Mouse (Mus musculus) heart, adult 9 months (tissue): ENCODE results near the gene Lrrc10b.

ENCODE experiments used
- DNase-seq, 2 experiments: peaks; one replicate each; pipeline ENCODE4 v3.0.0; 2022; ENCODE audit warnings: low spot score in 2 of 2

Lrrc10b gene

DNA sequence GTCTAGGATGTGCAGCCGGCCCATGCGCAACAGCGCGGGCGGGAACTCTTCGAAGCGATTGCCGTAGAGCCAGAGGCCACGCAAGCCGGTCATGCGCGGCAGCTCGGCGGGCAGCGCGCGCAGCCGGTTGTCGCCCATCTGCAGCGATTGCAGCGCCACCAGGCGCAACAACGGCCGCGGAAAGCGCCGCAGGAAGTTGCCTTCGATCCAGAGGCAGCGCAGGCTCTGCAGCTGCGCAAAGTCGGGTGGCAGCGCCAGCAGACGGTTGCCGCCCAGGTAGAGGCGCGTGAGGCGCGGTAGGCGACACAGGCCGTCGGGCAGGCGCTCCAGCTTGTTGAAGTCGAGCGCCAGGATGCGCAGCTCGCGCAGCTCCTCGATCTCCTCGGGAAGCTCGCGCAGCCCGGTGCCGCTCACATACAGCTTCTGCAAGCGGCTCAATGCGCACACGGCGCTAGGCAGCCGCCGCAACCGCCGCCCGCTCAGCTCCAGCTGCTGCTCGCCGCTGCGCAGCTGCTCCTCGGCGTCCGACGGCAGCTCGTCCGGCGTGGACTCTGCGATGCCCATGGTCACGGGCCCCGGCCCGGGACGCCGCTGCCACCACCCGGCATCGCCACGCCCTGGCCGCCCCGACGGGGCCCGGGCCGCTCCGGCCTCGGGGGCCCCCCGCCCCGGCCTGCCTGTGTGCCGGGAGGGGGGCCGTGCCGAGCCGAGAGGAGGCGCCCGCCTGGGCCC lies at the start of gene Lrrc10b:
Lrrc10b (minus strand) TSS at position 722 of the 732 bp plus-strand sequence.
- DNase-seq, result no peak

GRCm38 (mm10) chr19:10502571-10502970 lies 45.3 kb upstream of the Lrrc10b start:
- no peak for DNase-seq

DNA sequence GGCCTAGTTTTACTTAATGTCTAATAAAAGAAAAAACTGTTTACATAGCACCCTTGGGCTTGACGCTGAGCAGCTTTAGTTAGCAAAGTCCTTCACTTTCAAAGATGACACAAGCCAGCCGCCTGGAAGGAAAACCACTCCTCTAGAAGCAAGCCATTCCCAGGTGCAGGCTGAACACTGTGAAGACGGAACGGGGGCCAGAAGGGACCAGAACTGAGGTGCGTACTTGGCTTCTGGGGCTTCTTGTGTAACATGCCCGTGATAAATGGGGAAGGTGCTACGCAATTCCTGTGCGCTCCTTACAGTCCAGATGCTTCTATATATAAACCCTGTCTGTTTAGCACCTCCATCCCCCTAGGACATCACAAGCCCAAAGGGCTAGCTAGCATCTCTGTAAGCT lies 43.3 kb upstream of the Lrrc10b start:
- no peak for DNase-seq

DNA sequence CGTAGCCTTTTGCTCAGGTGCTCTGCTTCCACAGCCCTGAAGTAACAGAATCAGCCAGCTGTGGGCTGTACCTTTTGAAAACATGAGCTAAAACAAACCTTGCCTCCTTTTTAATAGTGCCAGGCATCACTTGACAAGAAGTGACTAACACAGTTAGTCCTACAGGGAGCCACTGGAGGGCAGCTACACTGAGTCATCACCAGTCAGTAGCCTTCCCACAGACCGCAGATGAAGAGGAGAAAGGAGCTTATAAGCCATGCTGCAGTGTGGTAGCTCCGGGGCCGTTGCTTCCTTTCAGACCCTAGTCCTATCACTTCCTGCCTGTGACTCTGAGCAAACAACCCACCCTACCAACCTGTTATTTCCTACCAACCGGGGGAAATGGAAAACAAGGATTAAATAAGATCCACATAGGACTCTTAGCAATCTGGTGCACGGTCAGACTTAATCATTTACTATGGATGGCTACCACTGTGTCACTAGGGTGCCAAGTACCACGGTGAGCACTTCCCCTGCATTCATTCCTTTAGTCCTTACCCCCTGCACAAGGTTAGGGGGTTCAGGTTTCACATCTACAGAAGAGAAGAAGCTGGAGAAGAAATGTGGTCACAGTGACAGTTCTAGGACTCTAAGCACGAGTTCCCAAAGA lies 40.4 kb upstream of the Lrrc10b start:
- DNase-seq, result no peak

DNA sequence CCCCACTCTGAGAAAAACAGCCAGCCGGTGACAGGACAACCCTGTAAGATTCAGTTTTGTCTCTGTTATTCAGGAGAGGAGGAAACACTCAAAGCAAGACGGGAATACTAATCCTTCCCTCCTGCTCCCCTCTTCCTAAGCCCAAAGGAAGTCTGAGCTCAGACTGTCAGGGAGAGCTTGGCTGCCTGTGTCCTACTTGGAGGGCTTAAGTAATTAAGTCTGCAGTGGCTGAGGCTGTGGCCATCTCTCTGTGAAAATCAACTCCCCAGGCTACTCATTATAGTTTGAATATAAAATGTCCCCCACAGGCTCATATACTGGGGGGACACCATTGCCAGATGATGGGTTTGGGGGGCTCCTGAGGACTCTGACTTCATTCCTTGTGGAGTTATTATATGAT lies 39.7 kb upstream of the Lrrc10b start:
- DNase-seq, result no peak

DNA sequence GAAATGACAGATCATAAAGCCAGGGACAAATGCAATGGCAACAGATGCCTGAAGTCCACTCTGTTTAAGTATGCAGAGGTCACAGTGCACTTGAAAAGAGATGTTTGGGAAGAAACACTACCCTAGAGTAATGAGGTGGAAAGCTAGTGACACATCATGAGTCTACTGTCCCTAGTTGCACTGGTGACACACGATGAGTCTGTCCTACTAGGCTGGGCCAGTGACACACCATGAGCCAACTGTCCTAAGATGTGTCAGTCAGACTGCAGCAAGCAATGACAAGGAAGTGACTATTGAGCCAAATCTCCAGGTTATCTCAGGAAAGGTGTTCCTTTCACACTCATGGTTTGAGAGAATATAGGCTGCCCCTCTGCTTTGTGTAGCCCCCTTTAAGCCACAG lies 38.4 kb upstream of the Lrrc10b start:
- DNase-seq, result no peak

DNA sequence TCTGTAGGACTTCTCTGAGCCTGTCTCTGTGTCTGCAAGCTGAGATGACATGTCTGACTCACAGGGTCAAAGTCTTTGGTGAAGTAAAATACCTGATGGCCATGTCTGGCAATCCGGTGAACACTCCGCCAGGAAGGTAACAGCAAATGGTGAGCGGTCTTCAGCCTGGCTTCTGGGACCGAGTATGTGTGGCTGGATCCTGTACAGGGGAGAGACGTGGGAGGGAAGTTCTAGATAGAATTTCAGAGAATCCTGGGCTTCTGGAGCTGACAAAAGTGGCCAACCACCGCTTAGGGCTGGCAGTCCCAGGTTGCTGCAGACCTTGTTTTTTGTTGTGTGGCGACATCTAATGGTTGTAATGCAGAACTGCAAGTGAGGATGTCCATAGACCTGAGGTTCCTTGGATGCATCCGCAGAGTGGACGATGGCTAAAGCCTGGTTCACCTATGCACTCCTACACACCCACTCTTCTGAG lies 29.0 kb upstream of the Lrrc10b start:
- DNase-seq, result peak; percentile 27 to 61

GRCm38 (mm10) chr19:10482703-10483102 lies 25.4 kb upstream of the Lrrc10b start, which contains the start of gene Ppp1r32:
Gene Ppp1r32, minus strand, starts transcription at chr19:10482928.
- no peak for DNase-seq

DNA sequence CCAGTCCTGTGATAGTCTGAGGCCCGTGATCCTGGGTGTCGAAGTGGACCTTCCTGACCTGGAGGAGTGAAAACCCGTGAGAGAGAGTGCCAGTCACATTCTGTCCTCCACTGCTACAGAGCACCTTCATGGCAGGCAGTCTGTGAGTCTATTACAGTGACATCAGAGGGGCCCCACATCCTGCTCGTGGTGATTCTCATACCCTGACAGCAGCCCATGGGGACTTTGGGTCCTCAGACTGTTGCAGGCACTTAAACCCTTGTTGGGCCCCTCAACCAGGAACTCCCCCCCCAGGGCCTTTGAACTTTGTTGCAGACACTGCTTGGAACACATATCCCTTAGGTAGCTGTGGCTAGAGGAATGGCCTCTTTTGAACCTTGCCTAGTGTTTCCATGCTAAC lies 22.3 kb upstream of the Lrrc10b start:
- DNase-seq, result no peak

GRCm38 (mm10) chr19:10473779-10474178 lies 16.5 kb upstream of the Lrrc10b start:
- DNase-seq, result no peak

DNA sequence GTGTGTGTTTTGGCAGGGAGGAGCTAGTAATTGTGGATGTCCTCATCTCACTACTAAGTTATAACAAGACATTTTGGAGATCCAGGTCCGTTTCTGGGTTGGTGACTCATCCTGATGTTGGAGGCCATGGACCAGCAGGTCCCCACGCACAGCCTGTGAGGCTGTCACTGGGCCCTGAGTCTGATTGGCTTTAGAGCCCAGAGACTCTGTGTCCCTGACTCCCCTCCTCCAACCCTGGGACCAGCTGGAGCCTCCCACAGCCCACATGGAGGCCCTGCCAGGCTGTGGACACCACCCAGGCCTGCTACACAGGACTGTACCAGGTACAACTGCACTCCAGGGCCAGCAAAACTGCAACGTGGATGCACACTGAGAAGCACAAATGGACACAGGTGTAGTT lies 15.7 kb upstream of the Lrrc10b start:
- DNase-seq, result no peak

DNA sequence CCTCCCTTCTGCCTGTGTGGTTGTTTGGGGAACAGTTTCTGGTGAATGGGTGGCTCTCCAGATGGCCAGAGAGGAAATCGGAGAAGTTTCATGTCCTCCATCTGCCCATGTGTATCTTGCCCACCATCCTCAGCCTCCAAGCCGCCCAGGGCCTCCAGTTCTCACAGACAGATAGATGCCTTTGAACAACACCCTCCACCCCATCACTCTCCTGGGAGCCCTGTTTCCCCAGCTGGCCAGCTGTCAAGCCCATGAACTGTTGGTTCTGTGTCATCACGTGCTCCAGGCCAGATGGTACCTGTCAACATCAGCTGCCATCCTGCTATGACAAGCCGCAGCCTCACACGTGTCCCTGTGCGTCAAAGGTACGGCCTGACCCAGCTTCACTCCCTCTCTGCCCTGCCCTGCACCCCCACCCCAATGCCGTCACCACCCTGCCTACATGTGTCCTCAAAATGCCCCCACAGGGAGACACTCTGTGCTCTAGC lies 11.9 kb upstream of the Lrrc10b start:
- peak in 1 of 2 experiments; percentile 27 for DNase-seq

DNA sequence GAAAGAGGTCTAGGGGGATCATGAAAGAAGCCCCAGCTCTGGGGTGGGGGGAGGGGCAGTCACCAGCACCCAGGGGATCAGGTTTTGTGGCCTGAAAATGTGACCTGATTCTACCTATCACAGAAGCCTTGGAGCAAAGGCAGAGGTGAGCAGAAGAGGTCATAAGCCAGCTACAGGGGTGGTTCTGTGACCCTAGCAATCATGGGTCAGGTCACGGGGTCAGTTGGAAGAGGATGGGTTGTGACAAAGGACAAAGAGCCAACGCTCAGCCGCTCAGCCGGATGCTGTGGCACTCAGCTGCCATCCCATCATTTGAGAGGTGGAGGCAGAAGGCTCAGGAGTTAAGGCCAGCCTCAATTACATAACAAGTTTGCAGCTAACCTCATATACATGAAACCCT lies 7.2 kb upstream of the Lrrc10b start:
- DNase-seq, result no peak

- no peak for DNase-seq
Measured at GRCm38 (mm10) chr19:10461584-10461983, 4.3 kb upstream of the Lrrc10b start.

GRCm38 (mm10) chr19:10459907-10460306 lies 2.6 kb upstream of the Lrrc10b start:
- no peak for DNase-seq

DNA sequence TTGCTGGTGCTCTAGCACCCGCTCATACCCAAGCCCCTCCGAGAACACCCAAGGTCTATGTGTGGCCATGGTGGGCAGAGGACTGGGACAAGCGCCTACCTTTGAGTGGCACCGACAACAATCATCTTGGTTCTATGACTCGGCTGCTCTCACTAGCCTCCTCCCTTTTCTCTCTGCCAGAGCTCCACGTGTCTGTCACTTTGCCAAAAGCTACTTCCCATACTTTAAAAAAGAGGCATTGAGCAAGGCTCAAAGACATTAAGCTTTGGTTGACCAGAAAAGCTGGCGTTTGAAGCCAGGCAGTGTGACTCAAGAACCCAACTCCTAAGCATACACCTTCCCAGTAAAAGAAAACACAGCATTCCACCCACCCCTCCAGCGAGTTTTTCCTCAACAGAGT lies 823 bp upstream of the Lrrc10b start:
- DNase-seq, result no peak

DNA sequence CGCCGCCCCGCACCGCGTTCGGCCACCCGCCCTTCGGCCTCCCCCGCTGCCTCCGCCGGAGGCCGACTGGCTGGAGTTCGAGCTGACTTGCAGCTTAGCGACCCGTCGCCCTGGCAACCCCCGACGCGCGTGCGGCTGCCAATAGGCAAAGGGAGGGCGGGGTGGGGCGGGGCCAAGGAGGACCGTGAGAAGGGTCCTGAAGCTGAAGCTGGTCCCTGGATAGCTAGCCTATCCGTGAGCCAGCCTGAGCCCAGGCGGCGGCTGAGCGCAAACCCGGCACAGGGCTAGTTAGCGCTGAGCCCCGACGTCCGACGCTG lies 169 bp upstream of the Lrrc10b start:
- no peak for DNase-seq

- DNase-seq, result no peak
Measured at GRCm38 (mm10) chr19:10455437-10455806, 1.9 kb downstream of the Lrrc10b start.

DNA sequence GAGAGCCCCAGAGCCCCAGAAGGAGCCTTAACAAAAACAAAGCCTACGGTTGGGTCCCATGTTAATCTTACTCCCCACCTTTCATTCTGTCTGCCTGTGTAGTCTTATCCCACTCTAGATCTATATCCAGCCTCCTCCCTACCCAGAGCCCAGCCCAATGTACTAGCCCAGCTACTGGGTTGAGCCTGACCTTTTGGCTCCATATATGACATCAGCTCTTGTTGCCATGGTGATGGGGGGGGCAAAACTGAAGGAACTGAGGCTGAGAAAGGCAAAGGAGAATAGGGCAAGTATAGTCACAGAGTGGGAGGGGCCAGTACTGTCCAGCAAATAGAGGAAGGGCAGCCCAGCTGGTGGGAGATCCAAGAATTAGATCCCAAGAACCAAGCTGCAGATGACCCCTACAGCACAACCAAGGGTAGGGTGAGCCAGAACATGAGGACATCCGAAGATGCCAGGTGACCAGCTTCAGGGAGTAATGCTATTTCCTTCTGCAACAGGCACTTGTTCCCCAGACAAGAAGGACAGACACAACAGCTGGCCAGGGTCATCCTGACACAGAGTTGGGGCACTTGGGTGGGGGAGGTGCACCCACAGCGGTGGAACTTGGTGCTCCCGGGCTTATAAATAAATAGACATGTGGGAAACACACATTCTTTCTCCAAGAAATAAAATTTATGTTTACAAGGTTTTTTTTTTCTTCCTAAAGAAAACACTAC lies 2.4 kb downstream of the Lrrc10b start:
- no peak for DNase-seq

- DNase-seq, result peak in 1 of 2 experiments; percentile 64
Measured at GRCm38 (mm10) chr19:10449708-10450107, 7.6 kb downstream of the Lrrc10b start.

DNA sequence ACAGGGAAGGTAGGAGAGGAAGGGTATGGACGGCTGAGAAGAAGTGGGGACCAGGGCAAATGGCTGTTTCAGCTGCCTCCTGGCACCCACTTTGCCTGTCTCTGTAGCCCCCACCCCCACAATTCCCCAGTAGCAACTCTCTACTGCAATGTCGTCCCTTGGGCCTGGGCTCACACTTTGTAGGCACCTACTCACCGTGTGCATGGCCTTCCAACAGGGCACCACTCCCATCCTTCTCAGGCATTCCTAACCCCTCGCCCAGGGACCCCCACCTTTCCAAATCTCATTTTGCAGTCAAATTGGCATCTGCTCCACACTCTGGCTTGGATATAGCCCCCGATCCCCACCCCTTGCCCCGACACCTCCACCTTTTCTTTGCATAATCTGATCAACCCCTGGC lies 8.1 kb downstream of the Lrrc10b start:
- no peak for DNase-seq

DNA sequence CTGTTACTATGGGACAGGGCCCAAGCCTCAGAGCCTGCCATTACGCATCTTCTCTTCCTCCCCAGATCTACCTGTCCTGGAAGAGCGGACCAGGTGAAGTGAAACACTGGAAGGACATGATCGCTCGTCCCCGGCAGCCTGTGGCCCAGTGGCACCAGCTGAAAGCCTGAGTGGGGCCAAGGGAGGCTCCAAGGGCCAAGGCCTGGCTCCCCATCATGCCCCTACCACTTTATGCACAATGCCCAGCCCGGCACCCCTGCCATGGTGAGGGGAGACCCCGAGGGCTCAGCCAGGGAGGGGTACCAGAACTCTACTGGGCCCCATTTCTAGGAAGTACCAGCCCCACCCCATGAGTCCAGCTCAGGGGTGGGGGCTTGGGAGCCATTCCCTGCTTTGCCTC lies 9.0 kb downstream of the Lrrc10b start:
- DNase-seq, result no peak
